Mouse (Mus musculus) CH12.LX (cell line): Measurements from ENCODE around the gene Kri1. TPM values are rescaled to one million over a fixed set of nuclear protein-coding genes. Genes with fewer than 3 reads are reported as not detected.
"Not testable (repeated sequence)": the region's sequence is repeated elsewhere in the genome, so short reads cannot be mapped to it uniquely, and the experiment has no call there.

ENCODE experiments used
- DNase-seq: peaks from one replicate; pipeline ENCODE4 v3.0.0-alpha.2; 2013; ENCODE audit errors: extremely low read depth
- H3K27ac ChIP-seq: 2 replicates; pipeline ENCODE4 v1.5.1; 2012; ENCODE audit warnings: low read depth, mild to moderate bottlenecking, control low read depth, moderate library complexity; ENCODE audit not compliant: insufficient read depth
- H3K27me3 ChIP-seq: replicated peaks from 2 replicates; pipeline ENCODE3; 2012; ENCODE audit warnings: inconsistent platforms
- H3K36me3 ChIP-seq, 2 experiments: replicated peaks in 1 of 2; 2 replicates each; pipeline versions ENCODE3 to v1.6.1; 2012; ENCODE audit warnings: inconsistent platforms in 1 of 2, low read length in 1 of 2, mild to moderate bottlenecking in 1 of 2, mixed read lengths in 1 of 2, moderate library complexity in 1 of 2; ENCODE audit not compliant: control insufficient read depth in 1 of 2, insufficient read depth in 1 of 2
- H3K4me1 ChIP-seq, 2 experiments: 2 replicates each; pipeline ENCODE4 v1.6.1; 2012; ENCODE audit warnings: inconsistent platforms in 1 of 2, moderate library complexity in 1 of 2; ENCODE audit not compliant: insufficient read depth in 2 of 2, control insufficient read depth in 1 of 2
- H3K4me2 ChIP-seq: 2 replicates; pipeline ENCODE4 v1.6.1; 2012; ENCODE audit warnings: low read depth, mild to moderate bottlenecking, control low read depth; ENCODE audit not compliant: poor library complexity, insufficient read depth, severe bottlenecking
- H3K4me3 ChIP-seq, 3 experiments: fragments of 150-350 bp in 1 of 3; sonication (generic) in 1 of 3; replicated peaks in 1 of 3; 2 replicates each; pipeline versions ENCODE3 to v1.5.1; 2011 to 2012; ENCODE audit warnings: low read depth in 2 of 3, low read length in 2 of 3, mild to moderate bottlenecking in 2 of 3, moderate library complexity in 2 of 3, control low read depth in 1 of 3, improper control_type of control experiment in 1 of 3, inconsistent platforms in 1 of 3, mixed read lengths in 1 of 3; ENCODE audit not compliant: poor library complexity in 1 of 3
- H3K79me2 ChIP-seq: replicated peaks from 2 replicates; pipeline ENCODE4 v1.6.1; 2012; ENCODE audit warnings: mild to moderate bottlenecking, moderate library complexity; ENCODE audit not compliant: control insufficient read depth, poor library complexity, insufficient read depth, severe bottlenecking; ENCODE audit errors: extremely low read depth
- H3K9ac ChIP-seq: 2 replicates; pipeline ENCODE4 v1.6.1; 2012; ENCODE audit warnings: low read depth, mild to moderate bottlenecking, control low read depth, moderate library complexity; ENCODE audit not compliant: insufficient read depth
- H3K9me3 ChIP-seq: replicated peaks from 2 replicates; pipeline ENCODE3; 2012; ENCODE audit warnings: low read length, inconsistent platforms, mixed read lengths
- CHD2 ChIP-seq: IDR thresholded peaks from 2 replicates; pipeline ENCODE4 v1.6.1; 2011; ENCODE audit warnings: low read length, improper control_type of control experiment
- E2F4 ChIP-seq: IDR thresholded peaks from 2 replicates; pipeline ENCODE4 v1.6.1; 2011; ENCODE audit warnings: low read depth, low read length, improper control_type of control experiment; ENCODE audit not compliant: insufficient replicate concordance
- ETS1 ChIP-seq: conservative IDR thresholded peaks from 2 replicates; pipeline ENCODE4 v1.6.1; 2012; ENCODE audit warnings: low read depth, mild to moderate bottlenecking, inconsistent platforms, low read length, improper control_type of control experiment, moderate library complexity
- HCFC1 ChIP-seq: IDR thresholded peaks from 2 replicates; pipeline ENCODE4 v1.6.1; 2012; ENCODE audit warnings: low read depth, mild to moderate bottlenecking, inconsistent platforms, low read length, improper control_type of control experiment
- JUND ChIP-seq: conservative IDR thresholded peaks from 2 replicates; pipeline ENCODE4 v1.6.1; 2011; ENCODE audit warnings: low read depth, low read length, improper control_type of control experiment
- KAT2A ChIP-seq: IDR thresholded peaks from 2 replicates; pipeline ENCODE4 v1.6.1; 2012; ENCODE audit warnings: low read length, improper control_type of control experiment, inconsistent platforms; ENCODE audit not compliant: insufficient replicate concordance
- MAFK ChIP-seq: IDR thresholded peaks from 2 replicates; pipeline ENCODE4 v1.6.1; 2011; ENCODE audit warnings: low read length, improper control_type of control experiment; ENCODE audit not compliant: insufficient replicate concordance
- MAX ChIP-seq: IDR thresholded peaks from 2 replicates; pipeline ENCODE4 v1.6.1; 2011; ENCODE audit warnings: low read length, improper control_type of control experiment
- MEF2A ChIP-seq: IDR thresholded peaks from 2 replicates; pipeline ENCODE4 v1.6.1; 2014; ENCODE audit warnings: low read depth, mild to moderate bottlenecking, inconsistent platforms, low read length, improper control_type of control experiment, borderline replicate concordance
- MYC ChIP-seq: IDR thresholded peaks from 2 replicates; pipeline ENCODE4 v1.6.1; 2011; ENCODE audit warnings: low read depth, mild to moderate bottlenecking, improper control_type of control experiment, low read length
- NRF1 ChIP-seq: IDR thresholded peaks from 2 replicates; pipeline ENCODE4 v1.6.1; 2014; ENCODE audit warnings: low read depth, mild to moderate bottlenecking, inconsistent platforms, low read length, improper control_type of control experiment, moderate library complexity
- PAX5 ChIP-seq: IDR thresholded peaks from 2 replicates; pipeline ENCODE4 v1.6.1; 2012; ENCODE audit warnings: low read length, inconsistent platforms, mixed read lengths
- POLR2A ChIP-seq: IDR thresholded peaks from 2 replicates; pipeline ENCODE4 v1.6.1; 2011; ENCODE audit warnings: low read depth, mild to moderate bottlenecking, improper control_type of control experiment, low read length
- POLR2AphosphoS2 ChIP-seq: IDR thresholded peaks from 2 replicates; pipeline ENCODE4 v1.6.1; 2011; ENCODE audit warnings: low read depth, low read length, improper control_type of control experiment
- SMC3 ChIP-seq: IDR thresholded peaks from 2 replicates; pipeline ENCODE4 v1.6.1; 2011; ENCODE audit warnings: low read depth, low read length, improper control_type of control experiment
- TBP ChIP-seq: conservative IDR thresholded peaks from 2 replicates; pipeline ENCODE4 v1.6.1; 2011; ENCODE audit warnings: low read depth, low read length, improper control_type of control experiment
- TCF12 ChIP-seq: IDR thresholded peaks from 2 replicates; pipeline ENCODE4 v1.6.1; 2014; ENCODE audit warnings: low read depth, mild to moderate bottlenecking, inconsistent platforms, low read length, improper control_type of control experiment
- USF1 ChIP-seq: IDR thresholded peaks from 2 replicates; pipeline ENCODE4 v1.6.1; 2014; ENCODE audit warnings: low read depth, mild to moderate bottlenecking, inconsistent platforms, low read length, improper control_type of control experiment
- USF2 ChIP-seq: conservative IDR thresholded peaks from 2 replicates; pipeline ENCODE4 v1.6.1; 2011; ENCODE audit warnings: low read depth, low read length, improper control_type of control experiment
- dilution Hi-C: fragments of 300-500 bp; cut with MboI; formaldehyde crosslinking; loops from 2 replicates; pipeline ENCODE4 v1.14.3; 2020; ENCODE audit warnings: low sequenced_read_pairs; ENCODE audit not compliant: extremely low pct_unique_long_range_greater_than_20kb, extremely low pct_ligation_motif_present
- in situ Hi-C: fragments of 300-500 bp; cut with MboI; formaldehyde crosslinking; loops from 3 replicates; pipeline ENCODE4 v1.14.3; 2019; ENCODE audit warnings: low sequenced_read_pairs, low pct_ligation_motif_present, low pct_unique_long_range_greater_than_20kb, mixed read lengths
- polyA plus RNA-seq: library from polyadenylated mRNA; unstranded; fragments of >175 nt; gene quantifications from 2 replicates; pipeline ENCODE4 v1.2.1, GENCODE M21; 2012; ENCODE audit warnings: low read depth; ENCODE audit not compliant: insufficient read length
- total RNA-seq, 2 experiments: library from RNA; depleted of rRNA; stranded (reverse); fragments of 300-350 nt in 1 of 2; fragments of >200 nt in 1 of 2; gene quantifications; 2 replicates each; pipeline ENCODE4 v1.2.3; 2012 to 2014

The Kri1 gene
- total and polyA plus RNA-seq, 3 experiments = 28.8 to 57.1 (median 55.5) TPM

GRCm38 (mm10) chr9:21224576-21225414, 63.0 kb downstream of the Kri1 start (continued):
- TF ChIP-seq MEF2A = no peak
- TF ChIP-seq SMC3 = no peak
- peak; percentile 71 for TF ChIP-seq MAX
- TF ChIP-seq TBP = no peak
- no peak for TF ChIP-seq POLR2AphosphoS2
- TF ChIP-seq KAT2A = no peak
- no peak for TF ChIP-seq TCF12
- no peak for TF ChIP-seq JUND
- TF ChIP-seq MAFK = no peak

GRCm38 (mm10) chr9:21223906-21224305, 63.9 kb downstream of the Kri1 start:
- no peak for DNase-seq
- H3K27ac ChIP-seq = no peak overlapping the region
- H3K9me3 ChIP-seq = peaks cover 10% of the 10 kb centered on the region
- TF ChIP-seq CHD2 (no peak), PAX5 (no peak), ETS1 (no peak), JUND (no peak), HCFC1 (no peak), USF2 (no peak), MYC (no peak), NRF1 (no peak), POLR2A (no peak), USF1 (no peak), E2F4 (no peak), MAFK (no peak)
- no peaks in the 10 kb centered on the region for H3K27me3 ChIP-seq
- no peak overlapping the region for H3K4me3 ChIP-seq
- no peaks in the 10 kb centered on the region for H3K79me2 ChIP-seq
- dilution Hi-C loops = no loop called here
- H3K9ac ChIP-seq = no peak overlapping the region
- H3K4me1 ChIP-seq = peaks cover 2 to 22% of the 10 kb centered on the region in 2 experiments; a peak in 2 of 4 replicates
- in situ Hi-C loops = loop anchor here (5.0 to 10.0 kb wide), 2 partner anchors 67 to 191 kb away; partner anchors contain the start of gene Qtrt1
- peaks cover 0 to 8% of the 10 kb centered on the region in 2 experiments for H3K36me3 ChIP-seq
- no peak overlapping the region for H3K4me2 ChIP-seq

- H3K4me2 ChIP-seq, H3K36me3 ChIP-seq, DNase-seq, H3K4me3 ChIP-seq, H3K27me3 ChIP-seq, H3K9me3 ChIP-seq, dilution Hi-C loops, H3K27ac ChIP-seq, H3K79me2 ChIP-seq, H3K9ac ChIP-seq: not testable (repeated sequence)
- in situ Hi-C loops = loop anchor here (5.0 to 10.0 kb wide), 2 partner anchors 66 to 191 kb away; partner anchors contain the start of gene Qtrt1
- H3K4me1 ChIP-seq = peaks cover 2 to 22% of the 10 kb centered on the region in 2 experiments; a peak in 2 of 4 replicates
Measured at GRCm38 (mm10) chr9:21223490-21223889, 64.3 kb downstream of the Kri1 start.
